Mouse (Mus musculus) thymus, postnatal 0 days (tissue): ENCODE data around the gene Col28a1. TPM values are rescaled to one million over a fixed set of nuclear protein-coding genes. Genes with fewer than 3 reads are reported as not detected.
"Not testable (repeated sequence)": the region's sequence is repeated elsewhere in the genome, so short reads cannot be mapped to it uniquely, and the experiment has no call there.

Experiments
- DNase-seq: peaks from one replicate; pipeline ENCODE4 v3.0.0-alpha.2; 2015; ENCODE audit warnings: low spot score
- polyA plus RNA-seq: library from polyadenylated mRNA; unstranded; fragments of >200 nt; fragmentation: Nextera tagmentation; extraction: Ambion mirVana; gene quantifications from 2 replicates; pipeline ENCODE4 v1.2.1, GENCODE M21; 2015

Col28a1 gene
- polyA plus RNA-seq, 1 experiment from 2014 or later, result not detected

- DNase-seq, result no peak
These were observed 166.9 kb downstream of the Col28a1 start for GRCm38 (mm10) chr6:8025332-8026129.

- no peak for DNase-seq
These were observed 168.9 kb downstream of the Col28a1 start for GRCm38 (mm10) chr6:8023527-8023926.

GRCm38 (mm10) chr6:7994736-7995135 is 197.7 kb downstream of the Col28a1 start:
- DNase-seq, result no peak

DNA sequence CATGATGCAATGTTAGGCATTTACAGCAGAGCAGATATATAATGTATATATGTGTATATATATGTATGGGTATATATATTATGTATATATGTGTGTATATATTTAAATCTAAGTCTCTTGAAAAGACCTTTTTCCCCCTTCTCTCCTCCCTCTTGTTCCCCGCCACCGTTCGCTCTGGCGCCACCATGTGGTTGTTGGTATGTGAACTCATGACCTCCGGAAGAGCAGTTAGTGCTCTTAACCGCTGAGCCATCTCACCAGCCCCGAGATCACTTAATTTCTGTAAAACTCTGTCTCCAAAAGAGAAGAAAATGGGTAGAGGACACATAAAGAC is 208.8 kb downstream of the Col28a1 start:
- peak; percentile 69 for DNase-seq

GRCm38 (mm10) chr6:7982958-7983645 is 209.3 kb downstream of the Col28a1 start:
- not testable (repeated sequence) for DNase-seq

- no peak for DNase-seq
These were observed 221.2 kb downstream of the Col28a1 start for GRCm38 (mm10) chr6:7971020-7971760.

DNA sequence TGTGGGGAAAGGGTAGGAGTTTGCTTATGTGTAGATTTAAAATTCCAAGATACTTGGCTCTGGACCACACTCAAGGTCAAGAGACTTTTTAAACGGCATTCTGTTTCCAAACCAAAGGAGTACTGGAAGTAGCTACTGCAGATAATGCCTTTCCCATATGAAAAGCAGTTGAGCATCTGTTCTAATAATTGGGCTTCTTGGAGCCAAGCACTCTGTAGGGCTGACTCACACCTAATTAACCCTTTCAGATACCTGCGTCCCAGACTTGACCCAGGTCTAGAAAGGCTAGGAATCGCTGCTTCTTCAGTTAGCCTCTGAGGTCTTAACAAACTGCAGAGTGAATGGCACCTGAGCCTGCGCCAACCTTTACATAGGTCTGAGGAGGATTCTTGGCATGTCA is 223.0 kb downstream of the Col28a1 start:
- DNase-seq, result no peak

DNA sequence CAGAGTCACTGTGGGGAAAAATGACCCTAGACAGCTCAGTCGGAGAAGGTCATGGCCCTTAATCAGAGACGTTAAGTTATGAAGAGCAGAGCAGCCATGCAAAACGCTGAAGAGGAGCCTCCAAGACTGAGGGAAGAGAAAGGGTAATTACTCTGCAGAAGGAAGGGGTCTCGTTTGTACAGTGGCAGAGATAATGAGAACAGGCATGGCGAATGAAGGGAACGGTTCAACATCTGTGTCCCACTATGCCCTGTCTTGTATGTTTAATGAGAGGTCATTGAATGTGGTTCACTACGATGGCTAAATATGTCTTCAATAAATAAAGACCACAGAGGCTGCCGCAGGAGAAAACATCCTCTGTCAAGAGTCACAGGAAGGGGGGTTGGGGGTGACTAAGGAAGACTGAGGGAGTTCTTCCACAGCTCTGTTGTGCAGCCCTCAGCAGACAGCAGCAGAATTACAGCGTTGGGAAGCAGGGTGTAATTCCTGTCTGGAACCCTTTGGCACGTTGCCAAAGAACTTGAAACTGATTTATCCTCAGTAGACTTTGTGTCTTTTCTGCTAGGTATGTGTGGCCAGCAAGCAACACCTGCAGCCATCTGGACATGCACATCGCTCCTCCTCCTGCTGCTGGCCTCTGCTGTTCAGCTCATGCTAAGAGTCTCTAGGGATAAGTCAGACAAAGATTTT is 226.4 kb downstream of the Col28a1 start:
- no peak for DNase-seq

DNA sequence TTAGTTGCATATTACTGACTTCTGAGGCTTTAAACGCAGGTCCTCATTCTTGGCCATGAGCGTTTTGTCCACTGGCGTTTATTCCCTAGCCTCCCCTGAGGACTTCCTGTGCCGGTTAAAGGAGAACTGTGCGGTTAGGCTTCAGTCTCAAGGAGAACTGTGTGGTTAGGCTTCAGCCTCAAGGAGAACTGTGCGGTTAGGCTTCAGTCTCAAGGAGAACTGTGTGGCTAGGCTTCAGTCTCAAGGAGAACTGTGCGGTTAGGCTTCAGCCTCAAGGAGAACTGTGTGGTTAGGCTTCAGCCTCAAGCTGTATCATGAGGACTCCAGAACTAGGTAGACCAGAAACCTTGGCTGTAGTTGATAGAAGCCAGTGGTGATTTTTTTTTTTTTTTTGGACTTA is 229.7 kb downstream of the Col28a1 start:
- DNase-seq, result no peak

DNA sequence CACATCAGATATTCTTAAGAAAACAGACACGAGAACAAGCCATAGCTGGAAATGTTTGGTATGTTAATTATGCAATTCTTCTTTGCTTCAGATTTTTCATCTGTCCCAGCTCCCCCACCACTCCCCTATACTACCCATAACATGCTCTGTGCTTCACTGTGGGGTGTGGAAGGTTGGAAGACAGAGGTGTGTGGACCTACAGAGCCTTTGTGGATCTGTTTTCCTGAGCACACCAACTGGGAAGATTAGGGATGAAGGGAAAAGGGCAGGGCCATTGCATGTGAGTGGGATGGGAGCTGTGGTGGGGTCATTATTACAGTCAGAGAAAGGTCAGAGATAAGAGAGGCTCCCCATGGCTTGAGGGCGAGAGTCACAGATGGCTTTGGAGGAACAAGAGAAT is 240.2 kb downstream of the Col28a1 start:
- no peak for DNase-seq

GRCm38 (mm10) chr6:7951778-7952177 is 240.6 kb downstream of the Col28a1 start:
- DNase-seq, result no peak

Other genes starting within 250 kb of the Col28a1 start
- gene Mios, start 16.6 kb upstream of the Col28a1 start, polyA plus RNA-seq, result 28.6 and 29.6 TPM in 2 replicates
- gene Rpa3, start 66.6 kb upstream of the Col28a1 start, polyA plus RNA-seq, result 318 and 330 TPM in 2 replicates
- gene Umad1, start 66.7 kb upstream of the Col28a1 start, polyA plus RNA-seq, result 22.8 and 23.8 TPM in 2 replicates
- 27.6 and 29.5 TPM in 2 replicates for gene Gm45062, start 66.8 kb upstream of the Col28a1 start, polyA plus RNA-seq